Mouse (Mus musculus): ENCODE results near the gene Slc51b. TPM values are rescaled to one million over a fixed set of nuclear protein-coding genes. Genes with fewer than 3 reads are reported as not detected.

The Slc51b gene
- polyA plus RNA-seq, 1 experiment from 2014 or later, result not detected

Other genes starting within 250 kb of the Slc51b start
- 5.4 and 5.7 TPM in 2 replicates for gene Parp16, start 227.6 kb downstream of the Slc51b start, polyA plus RNA-seq (2016; fragmentation: Nextera tagmentation; extraction: Ambion mirVana)
- 0.33 and 0.47 TPM in 2 replicates for gene Cilp, start 157.8 kb downstream of the Slc51b start, polyA plus RNA-seq (2016; fragmentation: Nextera tagmentation; extraction: Ambion mirVana)
- gene Clpx, start 128.7 kb downstream of the Slc51b start, polyA plus RNA-seq (2016; fragmentation: Nextera tagmentation; extraction: Ambion mirVana), result 41.9 and 46.2 TPM in 2 replicates
- gene Pdcd7, start 76.9 kb downstream of the Slc51b start, polyA plus RNA-seq (2016; fragmentation: Nextera tagmentation; extraction: Ambion mirVana), result 14.6 and 15.4 TPM in 2 replicates
- gene Ubap1l, start 61.9 kb downstream of the Slc51b start, polyA plus RNA-seq (2016; fragmentation: Nextera tagmentation; extraction: Ambion mirVana), result 0.68 and 1.6 TPM in 2 replicates
- 0.81 and 0.86 TPM in 2 replicates for gene Kbtbd13, start 31.3 kb downstream of the Slc51b start, polyA plus RNA-seq (2016; fragmentation: Nextera tagmentation; extraction: Ambion mirVana)
- gene Rasl12, start 24.4 kb downstream of the Slc51b start, polyA plus RNA-seq (2016; fragmentation: Nextera tagmentation; extraction: Ambion mirVana), result 6.6 and 8.3 TPM in 2 replicates
- gene Mtfmt, start 12.8 kb upstream of the Slc51b start, polyA plus RNA-seq (2016; fragmentation: Nextera tagmentation; extraction: Ambion mirVana), result 23.5 and 24.9 TPM in 2 replicates
- 125 and 129 TPM in 2 replicates for gene Spg21, start 38.0 kb upstream of the Slc51b start, polyA plus RNA-seq (2016; fragmentation: Nextera tagmentation; extraction: Ambion mirVana)
- 0.38 TPM in 1 of 2 replicates, not detected in the other for gene Ankdd1a, start 97.2 kb upstream of the Slc51b start, polyA plus RNA-seq (2016; fragmentation: Nextera tagmentation; extraction: Ambion mirVana)
- gene Plekho2, start 157.1 kb upstream of the Slc51b start, polyA plus RNA-seq (2016; fragmentation: Nextera tagmentation; extraction: Ambion mirVana), result 11.6 and 12.4 TPM in 2 replicates
- 14.7 and 15.8 TPM in 2 replicates for gene Pif1, start 164.2 kb upstream of the Slc51b start, polyA plus RNA-seq (2016; fragmentation: Nextera tagmentation; extraction: Ambion mirVana)
- 10.2 and 10.3 TPM in 2 replicates for gene Rbpms2, start 206.7 kb upstream of the Slc51b start, polyA plus RNA-seq (2016; fragmentation: Nextera tagmentation; extraction: Ambion mirVana)
- gene Oaz2, start 245.0 kb upstream of the Slc51b start, polyA plus RNA-seq (2016; fragmentation: Nextera tagmentation; extraction: Ambion mirVana), result 331 and 337 TPM in 2 replicates